Mouse (Mus musculus) brain, adult 2 months (tissue): Measurements from ENCODE around the gene Itgam.
"Not testable (repeated sequence)": the region's sequence is repeated elsewhere in the genome, so short reads cannot be mapped to it uniquely, and the experiment has no call there.

ENCODE experiments used
- DNase-seq: peaks from one replicate; pipeline ENCODE4 v3.0.0; 2011; ENCODE audit warnings: low read depth, low spot score

Itgam gene

DNA sequence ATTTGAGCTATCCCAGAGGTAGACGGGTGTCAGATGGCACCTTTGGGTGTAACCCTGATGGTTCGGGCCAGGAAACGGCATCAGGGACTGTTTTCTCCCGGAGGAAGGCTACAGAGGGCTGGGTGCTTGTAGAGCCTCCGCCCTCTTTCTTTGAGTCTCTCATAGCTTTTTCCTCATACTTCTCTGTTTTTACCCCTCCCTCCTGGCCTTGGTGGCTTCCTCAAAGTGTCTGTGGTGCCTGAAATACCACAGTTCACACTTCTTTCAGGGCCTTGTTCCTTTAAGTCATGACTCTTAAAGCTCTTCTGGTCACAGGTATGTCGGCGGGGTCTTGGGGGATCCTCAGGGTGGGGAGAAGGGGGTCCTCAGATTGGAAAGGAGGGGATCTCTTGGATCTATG lies at the start of gene Itgam, which contains the start of gene Gm49368:
TSS of gene Itgam (plus strand) at position 185 of the 400 bp plus-strand sequence.
TSS of gene Gm49368 (plus strand) at position 228 of the 400 bp plus-strand sequence.
- DNase-seq, result peak; percentile 11

DNA sequence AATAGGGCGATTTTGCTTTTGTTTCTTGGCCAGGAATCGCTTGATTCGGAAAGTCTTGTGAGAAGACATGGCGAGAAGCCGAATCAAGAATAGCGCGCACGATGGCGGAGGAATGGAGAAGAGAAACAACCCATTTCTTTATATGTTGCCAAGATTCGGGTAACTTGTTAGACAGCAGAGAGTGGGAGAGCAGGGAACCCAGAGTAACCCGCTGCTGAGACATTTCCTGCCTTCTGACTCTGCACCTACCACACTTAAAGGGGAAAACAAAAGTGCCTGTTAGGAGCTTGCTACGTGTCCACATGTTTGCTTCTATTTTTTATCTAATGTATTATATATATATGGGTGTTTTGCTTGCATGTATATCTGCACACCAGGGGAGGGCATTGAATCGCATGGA lies 49.3 kb upstream of the Itgam start:
- DNase-seq, result peak; percentile 65

DNA sequence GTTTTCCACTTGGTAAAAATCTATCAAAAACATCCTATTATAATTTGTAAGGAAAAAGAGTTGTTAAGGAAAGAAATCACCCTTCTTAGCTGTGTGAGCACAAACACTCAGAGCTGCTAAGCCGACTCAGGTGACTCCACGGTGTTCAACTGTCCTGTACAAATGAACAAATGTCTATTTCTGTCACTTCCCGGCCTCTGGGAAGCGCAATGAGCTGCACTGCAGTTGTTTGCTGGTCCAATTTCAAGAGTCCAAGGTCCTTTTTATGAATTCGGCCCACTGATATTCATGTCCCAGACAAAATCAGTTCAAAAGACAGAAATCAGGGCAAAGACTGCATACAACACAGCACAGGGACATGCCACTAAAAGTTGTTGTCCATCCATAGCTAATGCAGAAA lies 46.3 kb upstream of the Itgam start:
- DNase-seq, result not testable (repeated sequence)

DNA sequence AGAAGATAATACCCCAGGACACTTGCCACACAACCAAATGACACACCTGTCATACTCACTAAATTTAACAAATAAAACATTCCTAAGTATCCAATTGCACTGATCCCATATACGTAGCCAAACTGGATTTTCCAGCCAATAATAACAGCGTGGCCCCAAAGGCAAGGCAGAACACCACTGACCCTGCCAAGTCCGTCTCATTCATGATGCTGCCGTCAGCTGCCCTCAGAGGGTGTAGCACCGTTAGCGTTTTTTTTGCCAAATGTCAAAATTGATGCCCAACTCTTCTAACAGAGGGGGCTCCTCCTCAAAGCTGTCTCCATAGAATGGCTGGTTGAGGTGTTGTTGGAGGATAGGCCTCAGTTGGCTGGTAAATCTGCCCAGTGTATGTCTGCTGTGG lies 45.8 kb upstream of the Itgam start:
- no peak for DNase-seq

DNA sequence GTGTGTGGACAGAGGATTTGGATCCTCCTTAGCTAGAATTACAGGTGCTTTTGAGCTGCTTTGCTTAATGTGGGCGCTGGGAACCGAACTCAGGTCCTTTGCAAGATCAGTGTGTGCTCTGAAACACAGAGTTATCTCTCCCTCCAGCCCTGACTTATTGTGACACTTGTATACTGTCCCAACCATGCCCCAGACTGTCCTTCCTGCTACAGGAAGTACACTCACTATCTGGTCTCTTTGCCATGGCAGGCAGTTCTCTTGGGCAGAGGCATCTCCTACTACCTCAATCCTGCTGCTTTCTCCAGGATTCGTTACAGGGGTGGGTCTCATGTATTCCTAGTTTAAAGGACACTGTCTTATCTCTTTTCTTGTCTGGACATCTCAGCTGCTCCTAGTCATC lies 44.2 kb upstream of the Itgam start:
- DNase-seq, result no peak

DNA sequence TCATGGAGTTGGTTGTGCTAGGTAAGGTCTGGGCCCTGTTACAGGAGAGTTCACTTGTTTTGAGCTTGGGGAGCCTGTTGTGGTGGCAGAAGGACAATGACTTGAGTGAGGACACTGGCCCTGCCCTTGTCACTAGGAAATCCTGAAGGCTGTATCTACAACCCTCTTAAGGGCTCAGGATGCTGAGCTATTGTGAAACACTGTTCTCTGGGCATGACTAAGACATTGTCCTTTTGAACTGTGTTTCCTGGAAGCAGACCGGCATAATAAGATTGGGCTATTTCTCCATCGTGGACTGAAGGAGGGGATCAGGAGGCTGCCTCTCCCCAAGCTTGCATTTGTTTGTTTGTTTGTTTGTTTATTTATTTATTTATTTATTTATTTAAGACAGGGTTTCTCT lies 43.3 kb upstream of the Itgam start:
- no peak for DNase-seq

DNA sequence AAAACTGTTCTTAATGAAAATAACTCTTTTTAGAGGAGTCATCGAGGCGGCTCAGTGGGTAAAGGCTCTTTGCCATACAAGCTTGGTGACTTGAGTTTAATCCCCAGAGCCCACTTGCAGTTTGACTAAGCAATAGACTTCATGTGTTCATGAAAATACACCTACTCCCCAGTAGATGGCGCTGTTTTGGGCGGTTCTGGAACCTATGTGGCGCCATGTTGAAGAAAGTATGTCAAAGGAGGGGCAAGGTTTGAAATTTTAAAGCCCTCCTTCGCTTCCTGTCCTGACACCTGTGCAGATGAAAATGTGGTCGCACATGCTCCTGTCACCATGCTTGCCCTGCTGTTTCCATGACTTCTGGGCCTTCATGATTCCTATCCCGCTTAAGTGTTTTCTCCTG lies 39.5 kb upstream of the Itgam start:
- no peak for DNase-seq

DNA sequence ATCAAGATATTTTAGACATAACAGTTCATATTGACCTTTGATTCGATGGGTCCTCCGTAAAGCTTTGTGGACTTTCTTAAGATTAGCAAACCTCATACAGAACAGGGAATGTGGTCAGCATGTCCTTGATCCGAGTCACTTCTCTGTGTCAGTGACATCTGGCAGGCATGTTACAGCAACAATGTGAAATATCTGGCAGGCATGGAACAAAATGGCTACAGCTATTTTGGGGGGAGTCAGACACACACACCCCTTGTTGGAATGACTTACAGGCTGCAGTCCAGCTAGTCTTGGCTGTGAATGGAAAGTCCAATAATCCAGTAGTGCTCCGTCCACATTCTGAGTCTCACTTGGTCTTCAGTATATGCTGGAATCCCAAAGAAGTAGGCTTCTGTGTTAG lies 38.9 kb upstream of the Itgam start:
- DNase-seq, result no peak

DNA sequence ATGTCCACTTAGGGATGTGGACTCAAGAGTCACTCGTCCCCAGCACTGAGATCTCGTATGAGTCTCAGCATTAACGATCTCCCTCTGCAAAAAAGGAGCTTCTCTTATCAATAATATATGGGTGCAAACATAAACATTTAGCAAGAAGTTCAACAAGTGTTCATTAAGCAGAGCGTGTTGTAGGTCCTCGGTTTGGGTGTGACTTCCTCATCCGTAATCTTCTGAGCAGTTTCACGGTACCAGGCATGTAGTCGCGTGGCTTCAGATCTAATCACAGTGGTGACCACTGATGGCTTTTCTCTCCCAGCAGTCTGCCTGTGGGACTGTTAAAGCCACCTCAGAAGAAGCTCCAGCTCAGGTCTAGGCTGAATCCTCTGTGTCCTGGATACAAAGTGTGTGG lies 38.1 kb upstream of the Itgam start:
- no peak for DNase-seq

DNA sequence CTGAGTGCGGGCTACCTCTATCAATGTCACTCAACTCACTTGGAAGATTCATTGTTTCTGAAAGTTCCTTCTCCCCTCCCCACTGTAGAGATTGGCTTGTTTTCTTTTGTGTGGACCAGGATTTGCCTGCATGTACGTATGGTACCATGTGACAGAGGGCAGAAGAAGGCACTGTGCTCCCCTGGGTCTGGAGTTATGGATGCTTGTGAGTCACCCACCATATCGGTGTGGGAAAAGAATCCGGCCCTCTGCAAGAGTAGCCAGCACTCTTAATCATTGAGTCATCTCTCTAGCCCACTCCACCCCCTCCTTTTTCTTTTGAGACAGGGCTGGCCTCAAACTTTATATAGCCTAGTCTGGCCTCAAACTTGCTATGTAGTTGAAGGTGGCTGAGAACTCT lies 37.5 kb upstream of the Itgam start:
- no peak for DNase-seq

DNA sequence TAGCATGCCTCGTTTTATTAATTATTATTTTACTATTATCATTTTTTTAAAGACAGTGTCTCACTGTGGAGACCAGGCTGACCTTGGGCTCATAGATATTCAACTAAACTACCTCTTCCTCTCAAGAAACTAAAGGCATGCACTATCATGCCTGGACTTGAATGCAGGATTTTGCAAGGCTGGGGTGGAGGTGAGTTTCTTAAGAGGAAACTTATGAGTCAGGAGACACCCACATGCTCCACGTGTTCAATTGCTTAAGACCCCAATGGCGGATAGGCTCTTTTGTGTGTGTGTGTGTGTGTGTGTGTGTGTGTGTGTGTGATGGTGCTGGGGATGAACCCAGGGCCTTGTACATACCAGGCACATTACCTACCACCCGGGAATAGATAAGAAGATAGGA lies 37.1 kb upstream of the Itgam start:
- DNase-seq, result no peak

DNA sequence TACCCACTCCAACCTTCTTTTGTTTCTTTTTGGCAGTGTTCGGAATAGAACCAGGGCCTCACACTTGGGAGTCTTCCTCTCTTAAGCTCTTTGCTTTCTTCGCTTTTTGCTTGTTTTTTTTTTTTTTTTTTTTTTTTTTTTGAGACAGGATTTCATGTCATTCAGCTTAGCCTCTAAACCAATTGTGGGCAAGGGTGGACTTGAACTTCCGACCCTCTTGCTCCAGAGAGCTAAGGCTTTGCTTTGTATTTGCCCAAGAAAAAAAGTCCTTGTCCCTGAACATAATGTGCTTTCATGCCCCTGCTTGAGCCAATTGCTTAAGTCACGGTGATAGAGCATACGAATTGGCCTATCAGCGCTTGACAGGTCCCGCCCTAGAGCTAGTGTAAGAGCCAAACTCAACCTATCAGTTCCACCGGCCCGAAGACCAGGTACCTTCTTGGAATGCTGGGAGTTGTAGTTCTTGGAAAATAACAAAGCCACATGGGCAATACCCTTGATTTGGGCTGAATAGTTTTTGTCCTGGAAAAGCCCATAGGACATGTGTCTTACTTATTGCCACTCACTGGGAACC lies 30.9 kb upstream of the Itgam start:
- peak; percentile 41 for DNase-seq

DNA sequence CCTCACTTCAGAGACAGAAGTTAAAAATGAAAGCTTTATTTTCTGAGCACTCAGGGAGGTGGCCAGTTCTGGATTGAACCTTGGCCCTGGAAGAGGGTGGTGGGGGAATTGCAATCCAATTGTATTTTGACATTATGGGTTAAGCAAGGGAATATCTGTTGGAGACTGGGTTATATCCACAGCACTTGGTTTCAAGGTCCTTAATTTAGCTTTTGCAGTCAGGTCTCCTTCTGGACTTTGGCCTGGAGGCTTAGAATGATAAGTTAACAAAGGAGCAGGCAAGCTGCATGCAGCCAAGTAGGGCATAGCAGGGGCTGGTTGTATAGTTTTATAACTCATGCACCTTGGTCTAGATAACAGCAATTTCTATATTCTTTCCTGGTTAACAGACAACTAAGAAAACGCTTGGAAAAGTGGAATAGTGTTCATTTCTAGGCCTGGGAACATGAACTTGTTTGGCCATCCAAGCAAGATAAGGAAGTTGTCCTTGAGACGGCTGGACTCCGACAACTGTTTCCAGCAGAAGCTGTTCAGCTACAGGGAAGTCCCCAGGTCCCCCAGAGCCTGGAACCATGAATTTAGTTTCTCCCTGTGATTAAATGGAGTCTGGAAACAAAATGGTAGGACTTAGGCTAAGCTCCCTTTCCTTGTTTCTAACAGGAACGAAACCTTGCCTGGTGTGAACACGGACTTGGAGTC lies 30.0 kb upstream of the Itgam start:
- no peak for DNase-seq

DNA sequence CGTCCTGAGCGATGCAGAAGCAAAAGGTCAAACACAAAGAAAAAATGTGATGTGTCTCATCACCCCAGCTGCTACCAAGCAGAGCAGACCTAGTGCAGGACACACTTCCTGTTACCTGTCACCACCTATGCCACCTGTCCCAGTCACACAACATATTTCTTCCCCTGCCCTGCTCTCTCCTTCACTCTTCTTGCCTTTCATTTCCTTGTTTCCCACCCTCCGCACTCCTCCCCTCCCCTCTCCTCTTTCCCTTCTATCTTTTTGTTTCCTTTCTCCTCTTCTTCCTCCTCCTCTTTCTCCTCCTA lies 29.5 kb upstream of the Itgam start:
- no peak for DNase-seq

DNA sequence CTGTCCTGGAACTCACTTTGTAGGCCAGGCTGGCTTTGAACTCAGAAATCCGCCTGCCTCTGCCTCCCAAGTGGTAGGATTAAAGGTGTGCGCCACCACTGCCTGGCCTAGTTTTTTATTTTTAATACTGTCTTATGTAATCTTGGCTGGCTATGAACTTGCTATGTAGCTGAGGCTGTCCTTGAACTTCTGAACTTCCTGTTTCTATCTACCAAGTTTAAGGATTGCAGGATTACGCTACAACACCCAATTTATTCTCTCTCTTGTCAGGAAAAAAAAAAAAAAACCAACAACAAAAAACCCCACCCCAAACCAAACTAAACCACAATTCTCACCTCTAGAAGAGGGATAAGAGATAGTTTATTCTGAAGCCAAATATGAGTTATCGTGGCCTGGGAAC lies 28.8 kb upstream of the Itgam start:
- no peak for DNase-seq

DNA sequence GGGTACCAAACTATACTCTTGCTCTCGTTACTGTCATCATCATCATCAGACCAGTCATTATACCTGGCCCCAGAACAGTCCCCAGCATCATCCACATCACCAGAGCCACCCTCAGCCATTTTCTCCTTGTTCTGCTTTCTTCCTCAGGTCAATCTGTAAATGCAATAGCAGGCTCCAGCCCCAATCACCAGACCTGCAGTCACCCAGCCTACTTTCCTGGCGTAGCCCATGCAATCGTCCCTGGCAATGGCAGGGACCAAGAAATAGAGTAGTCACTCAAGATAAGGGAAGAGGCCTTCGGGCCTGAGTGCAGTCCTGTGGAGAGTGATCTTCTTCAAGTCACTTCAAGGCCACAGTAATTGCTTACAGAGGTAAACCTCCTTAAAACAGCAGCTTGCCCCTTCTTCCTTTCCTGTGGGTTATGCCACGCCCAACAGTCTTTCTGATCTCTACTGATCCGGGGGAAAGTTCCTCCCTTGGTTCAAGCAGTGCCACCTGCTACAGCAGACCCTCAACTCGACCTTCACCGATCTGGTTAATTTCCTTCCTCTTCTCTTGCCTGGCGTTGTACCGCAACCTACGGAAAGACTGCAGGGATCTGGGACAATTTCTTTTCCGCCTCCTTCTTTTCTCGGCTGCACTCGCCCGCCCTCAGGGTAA lies 20.1 kb upstream of the Itgam start:
- not testable (repeated sequence) for DNase-seq

DNA sequence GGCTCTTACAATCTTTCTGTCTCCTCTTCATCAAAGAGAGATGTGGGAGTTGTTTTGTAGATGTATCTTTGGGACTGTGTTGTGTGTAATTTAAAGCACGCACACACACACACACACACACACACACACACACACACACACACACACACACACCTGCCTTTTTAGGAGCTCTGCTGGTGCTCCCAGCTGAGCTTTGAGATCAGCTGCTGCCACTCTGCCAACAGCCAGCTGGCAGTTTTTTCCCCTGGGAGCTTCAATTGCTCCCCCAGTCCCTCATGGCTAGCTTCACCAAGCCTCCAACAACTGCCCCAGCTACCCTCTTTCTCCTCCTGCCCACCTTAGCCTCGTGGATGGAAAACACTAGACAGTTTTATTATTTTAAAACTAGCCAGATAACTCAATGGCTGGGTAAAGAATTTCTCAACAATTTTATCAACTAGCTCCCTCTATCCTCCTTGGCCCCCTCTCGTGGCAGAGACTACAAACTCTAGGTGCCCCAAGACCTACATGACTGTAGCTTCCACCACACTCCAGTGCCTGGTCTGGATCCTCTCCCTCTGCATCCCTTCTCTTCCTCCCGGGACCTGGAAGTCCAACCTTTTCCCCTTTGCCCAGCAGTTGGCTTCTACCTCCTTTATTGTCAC lies 18.2 kb upstream of the Itgam start:
- DNase-seq, result no peak

DNA sequence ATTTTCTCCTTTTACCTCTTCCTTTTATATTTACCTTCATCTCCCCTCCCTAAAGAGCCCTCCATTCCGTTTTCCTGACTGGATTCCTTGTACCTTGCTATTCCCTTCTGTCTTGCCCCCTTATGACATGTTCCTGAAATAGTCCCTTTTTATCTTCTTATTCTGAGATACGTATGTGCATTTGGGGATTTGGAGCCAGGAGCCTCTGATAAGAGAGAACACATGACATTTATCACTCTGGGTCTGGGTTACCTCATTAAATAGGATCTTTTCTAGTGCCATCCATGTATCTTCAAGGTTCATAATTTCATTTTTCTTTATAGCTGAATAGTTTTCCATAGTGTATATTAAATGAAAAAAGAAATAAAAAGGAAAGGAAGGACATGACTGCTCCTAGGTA lies 16.8 kb upstream of the Itgam start:
- no peak for DNase-seq

DNA sequence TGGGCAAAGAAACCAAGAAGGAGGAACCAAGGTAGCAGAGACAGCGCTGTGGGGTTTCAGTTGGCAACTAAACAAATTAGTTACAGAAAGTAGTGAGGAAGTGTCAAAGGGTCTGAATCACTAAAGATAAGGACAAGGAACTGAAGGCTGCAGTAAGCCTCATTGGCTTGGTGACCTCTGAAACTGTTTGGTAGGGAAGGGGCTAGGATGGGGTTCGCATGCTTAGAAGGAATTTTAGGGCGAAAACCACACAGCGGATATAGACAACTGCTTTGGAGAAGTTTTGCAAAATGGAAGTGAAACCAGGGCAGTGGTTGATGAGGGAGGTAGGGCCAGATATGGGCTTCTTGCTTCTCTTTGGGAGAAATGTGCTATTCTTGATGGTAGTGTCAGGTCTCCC lies 13.6 kb upstream of the Itgam start:
- DNase-seq, result peak; percentile 53

DNA sequence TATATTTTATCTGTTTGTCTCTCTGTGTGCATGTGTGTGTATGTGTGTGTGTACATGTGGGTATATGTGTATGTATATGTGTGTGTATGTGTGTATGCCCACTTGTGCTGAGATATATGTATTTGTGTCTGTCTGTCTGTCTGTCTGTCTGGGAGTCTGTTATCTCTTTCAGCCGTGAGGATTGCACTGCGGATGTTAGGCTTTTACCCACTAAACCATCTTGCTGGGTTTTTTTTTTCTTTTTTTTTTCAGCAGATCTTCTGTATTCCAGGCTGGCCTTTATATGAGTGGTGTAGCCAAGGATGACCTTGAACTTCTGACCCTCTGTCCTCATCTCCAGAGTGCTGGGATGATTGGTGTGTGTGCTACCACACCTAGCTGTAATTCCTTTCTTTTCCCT lies 13.2 kb upstream of the Itgam start:
- DNase-seq, result no peak

DNA sequence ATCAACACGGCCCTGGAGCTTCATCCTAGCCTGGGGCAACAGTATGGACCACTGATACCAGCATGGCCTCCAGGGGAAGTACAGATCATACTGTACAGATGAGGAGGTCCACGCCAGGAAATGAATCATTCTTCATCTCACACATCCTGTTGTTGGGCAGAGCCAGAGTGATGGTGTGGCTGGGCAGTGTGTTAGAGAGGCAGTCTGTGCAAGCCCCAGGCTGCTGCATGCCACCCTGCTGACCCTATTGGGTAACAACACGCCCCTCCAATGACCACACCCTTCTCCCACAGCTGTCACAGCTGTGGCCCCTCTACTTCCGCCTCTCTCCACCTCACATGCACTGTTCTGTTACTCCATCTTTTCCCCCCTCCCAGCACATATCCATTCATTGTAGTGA lies 11.7 kb upstream of the Itgam start:
- DNase-seq, result no peak

DNA sequence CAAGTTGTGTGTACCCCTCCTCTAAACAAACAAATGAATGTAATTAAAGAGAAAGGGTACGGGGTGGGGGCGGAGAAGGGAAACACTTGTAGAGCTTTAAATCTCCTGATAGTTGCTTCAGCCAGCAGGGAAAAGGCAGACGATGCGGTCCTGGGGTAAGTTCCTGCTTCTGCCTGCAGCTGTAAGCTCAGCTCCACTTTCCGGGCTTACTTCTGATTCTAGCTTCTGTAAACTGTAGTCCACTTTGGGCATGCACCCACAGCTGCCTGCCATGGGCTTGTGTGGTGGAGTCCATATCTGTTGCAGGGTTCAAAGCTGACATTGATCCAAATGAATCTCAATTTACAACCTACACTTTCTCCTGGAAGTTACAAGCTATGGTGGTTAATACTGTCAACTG lies 9.4 kb upstream of the Itgam start:
- DNase-seq, result no peak

DNA sequence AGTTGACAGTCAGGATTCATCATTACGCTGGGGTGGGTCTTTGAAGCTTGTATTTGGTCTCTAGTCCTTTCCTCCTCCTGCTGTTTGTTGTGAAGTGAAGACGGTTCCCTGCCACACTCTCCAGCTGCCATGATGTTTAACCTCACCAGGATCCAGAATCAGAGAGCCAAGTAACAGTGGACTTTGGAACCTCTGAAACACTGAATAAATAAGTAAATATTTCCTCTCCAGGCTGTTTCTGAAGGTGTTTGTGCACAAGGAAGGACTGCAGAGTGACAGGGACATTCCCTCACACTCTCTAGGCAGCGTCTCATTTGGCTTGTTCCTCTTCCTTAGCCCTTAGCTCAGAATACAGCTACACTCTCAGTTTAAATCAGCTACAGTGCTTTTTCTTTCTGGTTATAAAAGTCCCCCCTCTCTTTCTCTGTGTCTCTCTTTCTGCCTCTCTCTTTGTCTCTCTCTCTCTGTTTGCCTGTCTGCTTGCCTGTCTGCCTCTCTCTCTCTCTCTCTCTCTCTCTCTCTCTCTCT lies 5.5 kb upstream of the Itgam start:
- no peak for DNase-seq
